Mouse (Mus musculus) layer of hippocampus, adult 8-10 months (tissue): Measurements from ENCODE around the gene Pdcd1. TPM values are rescaled to one million over a fixed set of nuclear protein-coding genes. Genes with fewer than 3 reads are reported as not detected.
"Not testable (repeated sequence)": the region's sequence is repeated elsewhere in the genome, so short reads cannot be mapped to it uniquely, and the experiment has no call there.

Source experiments
- DNase-seq, 2 experiments: peaks; one replicate each; pipeline ENCODE4 v3.0.0; 2022; ENCODE audit warnings: low spot score in 2 of 2
- total RNA-seq, 4 experiments: library from RNA; stranded (reverse); gene quantifications; 2 replicates each; pipeline ENCODE4 v1.2.4; 2022

Gene Pdcd1
- total RNA-seq, 4 experiments from 2014 or later = 0.27 to 6.1 (median 5.6) TPM; not detected in 1

DNA sequence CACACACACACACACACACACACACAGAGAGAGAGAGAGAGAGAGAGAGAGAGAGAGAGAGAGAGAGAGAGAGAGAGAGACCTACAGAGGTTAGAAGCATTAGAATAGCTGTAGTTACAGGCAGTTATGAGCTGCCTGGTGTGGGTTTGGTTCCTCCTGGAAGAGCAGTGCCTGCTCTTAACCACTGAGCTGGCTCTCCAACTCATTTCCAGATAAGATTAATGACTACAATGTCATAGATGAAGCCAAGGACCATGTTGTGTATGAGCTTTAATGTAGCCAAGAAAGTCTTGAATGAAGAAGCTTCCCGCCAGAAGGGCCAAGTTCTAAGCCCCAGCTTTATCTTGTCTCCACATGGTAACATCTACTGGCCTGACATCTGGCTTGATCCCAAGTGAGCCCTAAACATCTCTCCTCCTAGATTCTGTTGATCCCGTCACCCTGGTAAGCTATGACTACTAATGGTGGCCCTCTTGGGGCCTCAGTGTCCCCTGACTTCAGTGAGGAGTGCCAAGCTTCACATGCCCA lies 19.2 kb downstream of the Pdcd1 start:
- no peak for DNase-seq

GRCm38 (mm10) chr1:94028741-94029140 lies 23.6 kb downstream of the Pdcd1 start:
- no peak for DNase-seq

GRCm38 (mm10) chr1:94027506-94028108 lies 24.7 kb downstream of the Pdcd1 start:
- no peak for DNase-seq

GRCm38 (mm10) chr1:94020151-94020550 lies 32.2 kb downstream of the Pdcd1 start, which contains the start of gene Neu4:
Neu4 (plus strand) TSS chr1:94020451.
- no peak for DNase-seq

- no peak for DNase-seq
Observed at GRCm38 (mm10) chr1:94011643-94012042, 40.7 kb downstream of the Pdcd1 start.

DNA sequence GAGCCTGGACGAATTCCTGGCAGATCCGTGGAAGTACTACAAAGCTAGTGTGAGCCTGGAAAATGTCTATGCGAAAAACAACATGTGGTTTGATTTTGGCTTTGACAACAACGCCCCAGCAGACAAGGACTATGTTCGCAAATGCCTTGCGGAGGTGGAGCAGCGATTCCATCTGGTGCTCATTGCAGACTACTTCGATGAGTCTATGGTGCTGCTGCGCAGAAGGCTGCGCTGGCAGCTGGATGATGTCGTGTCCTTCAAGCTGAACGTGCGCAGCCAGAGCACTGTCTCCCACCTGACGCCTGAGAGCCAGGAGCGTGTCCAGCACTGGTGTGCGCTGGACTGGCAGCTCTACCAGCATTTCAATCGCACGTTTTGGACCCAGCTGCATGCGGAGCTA lies 43.5 kb downstream of the Pdcd1 start:
- DNase-seq = peak; percentile 89 to 90

DNA sequence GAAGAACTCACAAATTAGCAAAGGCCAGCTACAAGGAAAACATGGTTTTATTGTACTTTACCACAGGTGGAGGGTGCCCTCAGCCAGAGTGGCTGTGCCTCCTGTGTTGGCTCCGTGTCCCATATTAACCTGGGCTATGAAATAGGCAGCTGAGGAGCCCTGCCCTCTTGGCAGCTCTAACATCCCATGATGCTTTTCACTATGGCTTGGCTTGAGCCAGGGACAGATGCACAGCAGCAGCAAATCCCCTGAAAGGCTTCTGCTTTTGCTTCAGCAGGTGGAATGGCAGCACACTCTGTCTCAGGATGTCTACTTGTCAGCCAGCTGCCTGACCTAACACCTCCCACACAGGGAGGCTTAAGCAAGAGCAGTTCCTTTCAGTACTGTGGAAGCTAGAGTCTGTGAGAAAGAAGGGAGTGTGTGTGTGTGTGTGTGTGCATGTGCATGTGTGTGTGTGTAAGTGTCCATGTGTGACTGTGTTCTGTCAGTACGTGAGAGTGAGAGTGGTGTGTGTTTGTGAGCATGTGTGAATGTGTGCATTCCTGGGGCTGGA lies 46.3 kb downstream of the Pdcd1 start:
- DNase-seq = not testable (repeated sequence)

- no peak for DNase-seq
Observed at GRCm38 (mm10) chr1:94001023-94001422, 51.3 kb downstream of the Pdcd1 start.

GRCm38 (mm10) chr1:93991491-93991890 lies 60.9 kb downstream of the Pdcd1 start:
- not testable (repeated sequence) for DNase-seq

DNA sequence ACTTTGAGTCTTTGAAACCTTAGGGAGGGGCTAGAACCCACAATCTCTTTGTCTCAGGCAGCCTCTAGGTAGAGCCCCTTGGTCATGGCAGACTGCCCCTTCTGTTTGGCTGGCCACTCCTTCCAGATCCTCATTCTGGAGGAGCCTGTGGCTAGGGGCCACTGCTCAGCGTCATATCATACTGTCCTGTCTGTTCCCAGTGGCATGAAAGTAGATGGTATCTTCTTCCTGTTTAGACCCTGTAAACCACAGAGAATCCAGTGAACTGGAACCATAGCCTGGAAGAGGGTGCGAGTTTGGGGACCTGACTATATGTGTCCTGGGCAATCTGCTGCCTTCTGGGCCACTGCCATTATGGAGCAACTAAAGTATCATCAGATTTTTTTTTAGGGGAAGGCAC lies 61.3 kb downstream of the Pdcd1 start:
- DNase-seq = not testable (repeated sequence)

DNA sequence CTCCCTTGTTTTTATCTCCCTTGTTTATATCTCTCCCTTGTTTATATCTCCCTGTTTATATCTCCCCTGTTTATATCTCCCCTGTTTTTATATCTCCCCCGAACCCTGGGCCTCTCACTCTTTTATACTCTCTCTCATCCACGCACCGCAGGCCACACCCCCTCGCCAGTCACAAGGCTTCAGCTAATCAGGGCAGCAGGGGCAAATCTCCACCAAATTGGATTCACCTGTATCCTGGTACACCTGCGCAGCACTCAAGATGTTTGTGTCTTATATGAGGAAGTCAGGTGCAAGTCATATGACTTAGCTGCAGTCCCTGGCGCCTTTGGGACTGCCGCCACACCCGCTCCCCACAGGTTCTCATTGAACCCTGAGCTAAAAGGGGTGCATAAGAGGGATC lies 62.1 kb downstream of the Pdcd1 start, which contains the start of gene Gal3st2c:
Gal3st2c (plus strand) TSS at position 301 of the 400 bp plus-strand sequence.
- not testable (repeated sequence) for DNase-seq

GRCm38 (mm10) chr1:93988786-93989185 lies 63.6 kb downstream of the Pdcd1 start:
- no peak for DNase-seq

Other genes starting within 250 kb of the Pdcd1 start
- 10 to 100 TPM; 15.0 to 16.0 (median 15.4) TPM for gene Ing5, start 248.6 kb downstream of the Pdcd1 start, total RNA-seq
- 10 to 100 TPM; 18.1 to 21.8 (median 19.3) TPM for gene D2hgdh, start 227.6 kb downstream of the Pdcd1 start, total RNA-seq
- gene Gal3st2, start 191.2 kb downstream of the Pdcd1 start, total RNA-seq = under 1 TPM in 1 of 4 experiments, not detected in 3; 0.14 TPM
- gene Gal3st2b, start 134.2 kb downstream of the Pdcd1 start, total RNA-seq = under 1 TPM; 0.34 to 0.87 (median 0.50) TPM
- under 1 TPM in 3 of 4 experiments, not detected in 1; 0.04 to 0.12 (median 0.07) TPM for gene Gal3st2c, start 62.0 kb downstream of the Pdcd1 start, total RNA-seq
- gene Neu4, start 32.1 kb downstream of the Pdcd1 start, total RNA-seq = 10 to 100 TPM in 1 of 4 experiments, 1 to 10 TPM in 3; 8.1 to 10.4 (median 8.8) TPM